Mouse (Mus musculus) cortical plate, adult 2 months (tissue): Measurements from ENCODE around the gene Nutf2-ps1.

Experiments
- CTCF ChIP-seq: fragments of 200-500 bp; IDR thresholded peaks from 2 replicates; pipeline ENCODE4 v1.5.1; 2011; ENCODE audit warnings: mild to moderate bottlenecking, control low read depth, low read length; ENCODE audit not compliant: insufficient read depth; ENCODE audit errors: extremely low read depth
- POLR2A ChIP-seq: fragments of 200-500 bp; IDR thresholded peaks from 2 replicates; pipeline ENCODE4 v1.6.1; 2011; ENCODE audit warnings: mild to moderate bottlenecking, low read length, control low read depth; ENCODE audit not compliant: insufficient read depth; ENCODE audit errors: extremely low read depth

- TF ChIP-seq POLR2A (no peak), CTCF (no peak)
Observed at GRCm38 (mm10) chr19:53574546-53574945, 14.3 kb downstream of the Nutf2-ps1 start.
